Mouse (Mus musculus): ENCODE results near the gene Nos1ap.

- TF ChIP-seq POLR2A (IDR thresholded peaks at IDR 0.05; ENCODE audit: low read depth, low read length) (no peak), CTCF (IDR thresholded peaks at IDR 0.05; ENCODE audit: extremely low read depth, insufficient read length, insufficient replicate concordance, low read depth, low read length) (no peak)
Measured at GRCm38 (mm10) chr1:170332775-170333174, 256.9 kb downstream of the Nos1ap start.
